Mouse (Mus musculus) left cerebral cortex, adult 9 months (tissue): ENCODE measurements around the gene Tet2.
"Not testable (repeated sequence)": the region's sequence is repeated elsewhere in the genome, so short reads cannot be mapped to it uniquely, and the experiment has no call there.

ENCODE experiments used
- DNase-seq, 2 experiments: peaks; one replicate each; pipeline ENCODE4 v3.0.0; 2022; ENCODE audit warnings: low spot score in 2 of 2

Gene Tet2

DNA sequence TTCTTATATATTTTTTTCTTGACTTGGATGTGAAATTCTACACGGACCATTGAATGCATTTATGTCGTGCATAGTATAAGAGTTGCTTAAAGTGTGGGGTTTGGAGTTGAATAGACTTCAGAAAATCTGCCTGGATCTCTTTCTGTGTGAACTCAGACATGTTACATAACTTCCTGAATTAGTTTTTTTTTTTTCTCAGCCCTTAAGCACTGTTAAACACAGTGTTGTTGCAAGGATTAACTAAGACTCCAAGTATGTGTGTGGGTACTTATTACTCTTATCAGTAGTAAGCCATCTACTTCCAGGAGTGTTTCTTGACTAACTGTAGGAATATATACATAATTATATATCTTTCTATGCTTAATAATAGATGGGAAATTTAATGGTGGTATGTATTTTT is 3.7 kb upstream of the Tet2 start:
- no peak for DNase-seq

DNA sequence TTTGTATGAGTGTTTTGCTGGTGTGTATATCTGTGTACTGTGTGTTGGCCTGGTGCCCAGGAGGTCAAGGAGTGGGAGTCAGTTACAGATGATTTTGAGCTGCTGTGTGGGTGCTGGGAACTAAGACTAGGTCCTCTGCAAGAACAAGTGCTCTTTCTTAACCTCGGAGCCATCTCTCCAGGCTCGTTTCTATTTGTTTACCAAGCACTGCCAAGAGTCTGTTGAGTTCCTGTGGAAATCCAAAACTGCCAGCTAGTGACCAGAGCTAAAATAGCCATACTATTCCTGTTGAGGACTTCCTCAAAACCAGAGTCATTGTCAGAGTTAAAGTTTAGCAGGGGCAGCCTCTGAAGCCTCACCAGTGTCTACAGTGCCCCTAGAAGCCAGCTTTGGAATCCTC is 1.9 kb upstream of the Tet2 start:
- no peak for DNase-seq

DNA sequence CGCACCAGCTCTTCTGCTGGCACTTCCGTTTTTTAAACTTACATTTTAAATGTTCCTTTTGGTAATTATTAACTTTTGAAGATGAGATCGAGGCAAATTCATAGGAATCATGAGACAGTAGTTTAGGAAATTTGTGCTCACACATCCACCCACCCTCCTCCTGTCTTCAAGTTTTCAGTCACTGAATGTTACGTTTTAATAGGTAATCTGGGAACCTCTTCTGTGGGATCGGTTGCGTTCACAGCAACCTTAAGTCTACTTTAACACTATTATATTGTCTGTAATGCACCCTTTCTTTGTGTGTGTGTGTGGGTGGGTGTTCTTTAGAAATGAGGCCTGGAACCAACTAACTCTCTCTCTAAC is 346 bp upstream of the Tet2 start:
- no peak for DNase-seq

DNA sequence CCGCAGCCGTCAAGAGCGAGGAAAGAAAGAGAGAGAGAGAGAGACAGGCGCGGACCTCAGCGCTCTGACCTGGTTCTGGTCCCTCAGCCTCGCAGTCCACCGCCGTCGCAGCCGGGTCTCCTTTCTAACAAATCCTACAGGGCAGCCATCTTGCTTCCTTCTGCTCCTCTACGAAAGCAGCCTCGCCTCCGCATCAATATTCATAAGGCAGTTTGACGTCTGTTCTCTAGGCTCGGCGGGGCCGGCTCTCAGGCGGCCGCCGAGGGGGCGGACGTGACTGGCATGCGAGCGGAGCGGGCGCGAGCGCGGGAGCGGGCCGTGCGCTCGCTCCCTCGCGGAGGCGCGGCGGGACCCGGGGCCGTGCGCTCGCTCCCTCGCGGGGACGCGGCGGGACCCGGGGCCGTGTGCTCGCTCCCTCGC is 798 bp downstream of the Tet2 start:
- peak; percentile 82 to 92 for DNase-seq

DNA sequence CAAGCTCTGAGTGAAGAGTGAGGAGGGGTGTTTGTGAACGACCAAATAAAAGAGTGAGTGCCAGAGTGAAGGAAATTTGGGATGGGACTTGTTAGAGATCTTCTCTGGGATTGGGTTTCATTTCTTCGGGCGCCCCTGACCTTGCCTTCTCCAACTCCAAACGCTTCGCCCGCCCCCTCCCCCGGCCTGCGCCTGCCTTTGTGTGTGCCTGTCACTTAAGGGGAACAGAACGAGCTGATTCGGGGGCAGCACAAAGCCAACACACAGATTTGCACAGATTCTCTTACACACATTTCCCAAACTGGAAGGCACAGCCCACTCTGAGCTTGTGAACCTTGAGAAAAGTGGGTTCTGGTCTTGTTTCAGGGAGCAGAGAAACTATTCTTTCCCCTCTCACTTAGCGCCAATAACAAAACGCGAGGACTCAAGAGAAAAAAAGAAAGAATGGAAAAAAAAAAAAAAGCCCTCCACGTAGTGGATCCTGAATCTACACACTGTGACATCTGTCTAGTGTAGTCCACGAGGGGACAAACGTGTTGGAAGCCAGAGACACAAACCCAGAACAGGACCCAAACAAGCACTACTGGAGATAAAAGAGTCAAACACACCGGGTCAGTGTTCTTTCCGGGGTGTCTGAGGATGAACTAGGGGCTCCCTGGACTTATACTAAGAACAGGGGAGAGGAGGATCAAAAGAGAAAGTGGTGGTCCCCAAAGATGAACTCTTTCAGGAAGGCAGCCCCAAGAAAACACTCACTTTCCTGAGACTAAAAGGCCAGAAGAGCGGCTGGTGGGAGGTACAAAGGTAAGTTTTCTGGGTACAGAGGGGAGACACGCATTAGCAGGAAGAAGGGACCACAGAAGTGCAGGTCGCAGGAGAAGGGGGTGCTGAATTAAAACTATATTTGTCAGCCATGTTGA is 1.6 kb downstream of the Tet2 start:
- DNase-seq = peak in 1 of 2 experiments; percentile 29

DNA sequence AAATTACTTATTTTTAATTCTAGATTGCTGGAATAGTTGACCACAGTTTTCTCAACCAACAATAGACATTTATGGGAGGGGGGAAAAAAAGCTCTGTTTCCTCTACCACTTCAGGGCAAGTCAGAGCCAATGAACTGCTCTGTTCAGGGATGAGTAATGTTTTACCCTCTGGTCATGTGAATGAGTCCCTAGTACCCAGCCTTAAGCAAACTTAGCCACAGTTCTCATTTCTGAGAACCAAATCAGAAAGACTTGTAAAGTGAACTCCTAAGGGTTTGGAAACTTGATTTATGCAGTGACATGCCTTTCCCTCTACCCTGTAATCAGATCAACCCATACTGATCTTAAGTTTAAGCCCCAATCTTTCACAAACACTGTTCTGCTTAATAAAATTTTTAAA is 2.9 kb downstream of the Tet2 start:
- DNase-seq = no peak

DNA sequence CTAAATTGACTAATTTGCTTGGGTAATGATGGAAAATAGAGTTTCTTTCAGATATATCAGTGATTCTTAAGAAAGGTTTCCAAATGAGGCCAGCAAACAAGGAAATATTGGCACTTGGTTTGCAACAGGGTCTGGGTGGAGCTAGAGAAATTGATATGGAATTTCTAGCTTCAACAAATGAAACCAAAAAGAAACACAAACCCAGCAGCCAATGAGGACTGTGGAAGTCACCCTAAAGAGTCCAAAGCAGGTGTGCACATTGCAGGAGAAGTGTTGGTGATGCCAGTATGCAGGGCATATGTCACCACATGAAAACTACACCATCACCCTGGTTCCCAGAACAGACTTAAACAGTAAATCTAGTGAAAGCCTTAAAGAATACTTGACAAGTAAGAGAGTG is 3.9 kb downstream of the Tet2 start:
- no peak for DNase-seq

DNA sequence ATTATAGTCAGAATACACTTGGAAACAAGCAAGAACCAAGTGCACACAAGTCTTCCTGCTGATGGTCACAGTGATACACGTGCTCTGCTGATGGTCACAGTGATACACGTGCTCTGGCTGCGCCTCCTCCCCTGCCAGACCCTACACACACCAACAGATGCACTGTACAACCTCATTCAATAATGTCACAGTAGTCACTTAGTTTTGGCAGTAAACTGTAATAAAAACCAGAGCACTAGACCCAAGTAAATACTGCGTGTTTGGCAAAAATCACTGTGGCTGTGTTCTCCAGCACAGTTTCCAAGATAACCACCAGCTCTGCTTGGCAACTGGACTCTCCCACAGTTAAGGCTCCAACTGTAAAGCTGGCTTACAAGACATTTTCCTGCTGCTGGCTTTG is 4.9 kb downstream of the Tet2 start:
- DNase-seq = no peak

DNA sequence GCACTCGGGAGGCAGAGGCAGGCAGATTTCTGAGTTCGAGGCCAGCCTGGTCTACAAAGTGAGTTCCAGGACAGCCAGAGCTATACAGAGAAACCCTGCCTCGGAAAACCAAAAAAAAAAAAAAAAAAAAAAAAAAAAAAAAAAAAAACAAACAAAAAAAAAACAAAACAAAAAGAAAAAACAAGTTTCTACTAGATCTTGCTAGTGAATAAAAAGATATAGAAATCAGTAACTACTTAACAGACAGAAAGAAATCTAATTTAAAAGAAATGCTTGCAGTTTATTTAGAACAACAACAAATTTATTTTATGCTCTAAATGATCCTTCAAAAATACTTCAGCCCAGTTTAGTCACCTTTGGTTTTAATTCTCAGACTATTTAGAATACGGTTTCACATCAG is 6.4 kb downstream of the Tet2 start:
- not testable (repeated sequence) for DNase-seq

DNA sequence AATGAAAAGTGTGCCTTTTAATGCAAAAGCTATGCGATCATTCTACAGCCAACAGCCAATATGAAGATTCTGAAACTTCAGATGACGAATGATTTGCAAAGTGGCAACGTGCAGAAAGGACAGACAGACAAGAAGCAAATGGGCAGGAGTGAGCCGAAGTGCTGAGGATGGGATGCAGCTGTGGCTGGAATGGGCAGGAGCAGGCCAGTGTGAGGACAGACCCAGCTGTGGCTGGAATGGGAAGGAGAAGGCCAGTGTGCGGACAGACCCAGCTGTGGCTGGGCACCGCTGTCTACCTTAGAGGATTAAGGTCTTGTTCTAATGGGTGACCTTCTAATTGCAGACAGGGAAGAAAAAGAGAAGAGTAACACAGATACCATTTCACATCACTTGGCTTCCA is 9.3 kb downstream of the Tet2 start:
- DNase-seq = no peak

DNA sequence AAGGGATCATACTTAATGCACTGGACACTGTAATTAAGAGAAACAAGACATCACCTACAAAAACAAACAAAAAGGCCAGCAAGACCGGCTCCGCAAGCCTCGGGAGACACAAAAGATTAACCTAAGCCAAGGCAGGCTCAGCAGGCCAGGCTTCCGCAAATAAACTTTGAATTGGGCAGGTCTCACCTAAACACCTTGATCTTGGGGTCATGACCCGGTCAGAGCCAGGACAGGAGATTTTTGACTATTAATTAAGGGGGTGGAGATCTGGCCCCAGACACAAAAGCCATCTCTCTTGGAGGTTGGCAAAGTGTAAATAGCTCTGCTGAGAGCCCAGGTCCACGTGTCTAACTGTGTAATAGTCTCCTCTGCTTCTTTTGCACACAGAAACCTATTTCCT is 10.9 kb downstream of the Tet2 start:
- no peak for DNase-seq

DNA sequence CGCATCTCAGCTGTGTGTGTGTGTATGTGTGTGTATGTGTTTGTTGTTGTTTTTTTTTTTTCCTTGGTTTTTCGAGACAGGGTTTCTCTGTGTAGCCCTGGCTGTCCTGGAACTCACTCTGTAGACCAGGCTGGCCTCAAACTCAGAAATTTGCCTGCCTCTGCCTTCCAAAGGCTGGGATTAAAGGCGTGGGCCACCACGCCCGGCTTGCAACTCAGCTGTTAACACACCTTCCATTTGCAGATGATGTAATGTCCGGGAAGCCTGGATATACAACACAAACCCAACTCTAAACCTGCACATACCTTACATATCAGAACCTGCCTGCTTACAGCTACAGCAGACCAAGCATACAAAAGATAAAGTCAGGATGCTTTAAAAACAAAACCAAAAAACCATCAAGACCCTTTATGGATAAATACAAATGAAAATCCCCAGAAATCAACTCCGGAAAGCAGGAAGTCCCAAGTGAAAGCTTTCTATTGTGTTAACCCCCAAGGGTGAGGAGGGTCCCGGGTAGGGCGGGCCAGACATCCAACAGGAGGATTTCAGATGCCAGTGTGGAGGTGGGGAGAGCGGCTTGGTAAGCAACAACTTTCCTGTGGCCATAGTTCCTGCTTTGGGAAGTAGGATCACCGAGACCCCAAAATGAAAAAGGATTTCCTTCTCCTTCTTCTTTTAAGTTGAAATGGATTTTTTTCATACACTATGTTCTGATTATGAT is 11.5 kb downstream of the Tet2 start:
- DNase-seq = no peak

DNA sequence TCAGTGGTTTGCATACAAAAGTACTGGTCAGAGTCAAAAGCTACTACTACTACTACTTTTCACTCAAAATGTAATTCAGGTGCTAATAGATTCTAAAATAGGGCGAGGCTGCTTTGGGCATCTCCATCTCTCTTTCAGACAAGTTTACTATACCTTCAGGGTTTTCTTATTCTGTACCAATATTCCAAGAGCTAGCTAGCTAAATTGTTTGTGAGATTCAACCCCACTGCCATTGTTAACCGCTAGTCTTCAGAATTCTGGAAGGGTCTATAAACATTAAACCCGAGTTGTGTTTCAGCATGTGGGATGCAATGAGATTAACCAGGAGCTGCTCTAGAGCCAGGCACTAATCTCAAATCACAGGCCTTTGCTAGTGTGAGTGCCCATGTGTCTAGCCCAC is 12.1 kb downstream of the Tet2 start:
- no peak for DNase-seq

DNA sequence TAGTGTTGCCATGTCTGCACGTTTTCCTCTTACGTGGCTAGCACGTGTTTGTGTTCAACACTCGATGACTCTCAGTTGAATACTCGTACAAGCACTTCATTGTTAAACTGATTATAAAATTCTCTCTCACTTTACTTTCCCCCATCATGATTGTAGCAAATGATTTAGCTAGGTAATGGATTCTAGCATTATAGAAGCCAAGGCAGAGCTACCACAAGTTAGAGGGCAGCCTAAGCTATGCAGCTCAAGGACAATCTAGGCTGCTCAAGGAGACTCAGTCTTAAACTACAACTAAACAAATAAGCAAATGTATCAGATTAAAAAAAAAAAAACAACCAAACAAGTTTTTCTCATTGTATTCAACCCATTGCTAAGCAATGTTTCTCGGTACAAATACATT is 12.7 kb downstream of the Tet2 start:
- DNase-seq = no peak

DNA sequence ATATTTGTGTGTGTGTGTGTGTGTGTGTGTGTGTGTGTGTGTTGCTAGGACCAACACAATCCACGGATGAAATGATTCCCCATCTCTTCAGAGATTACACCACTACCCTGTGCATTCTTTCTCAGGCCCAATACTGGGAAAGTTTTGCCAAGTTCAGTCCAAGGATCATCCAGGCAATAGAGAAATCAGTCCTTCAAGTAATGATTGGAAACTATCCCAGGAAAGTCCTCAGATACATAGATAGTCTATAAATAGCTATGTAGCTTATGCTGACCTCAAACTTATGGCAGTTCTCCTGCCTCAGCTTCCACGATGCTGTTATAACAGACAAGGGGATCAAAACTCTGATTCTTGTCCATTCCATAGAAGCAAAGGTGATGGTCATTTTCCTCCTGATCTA is 13.8 kb downstream of the Tet2 start:
- DNase-seq = no peak

DNA sequence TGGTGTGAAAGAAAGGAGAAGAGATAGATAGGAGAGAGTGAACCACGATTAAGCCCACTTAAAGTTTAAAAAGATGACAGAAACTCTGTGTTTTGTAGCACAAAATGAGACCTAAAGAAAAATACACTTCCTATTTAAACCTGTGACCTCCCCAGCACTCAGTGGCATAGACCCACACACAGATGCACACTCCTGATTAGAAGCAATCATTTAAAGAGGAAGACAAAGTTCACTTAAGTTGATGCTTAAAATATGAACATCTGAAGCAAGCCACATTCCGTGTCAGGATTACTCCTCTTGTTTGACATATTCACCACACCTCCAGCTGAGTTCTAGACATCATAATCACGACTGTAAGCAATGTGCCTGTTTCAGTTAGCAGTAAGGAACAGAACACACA is 14.3 kb downstream of the Tet2 start:
- no peak for DNase-seq

DNA sequence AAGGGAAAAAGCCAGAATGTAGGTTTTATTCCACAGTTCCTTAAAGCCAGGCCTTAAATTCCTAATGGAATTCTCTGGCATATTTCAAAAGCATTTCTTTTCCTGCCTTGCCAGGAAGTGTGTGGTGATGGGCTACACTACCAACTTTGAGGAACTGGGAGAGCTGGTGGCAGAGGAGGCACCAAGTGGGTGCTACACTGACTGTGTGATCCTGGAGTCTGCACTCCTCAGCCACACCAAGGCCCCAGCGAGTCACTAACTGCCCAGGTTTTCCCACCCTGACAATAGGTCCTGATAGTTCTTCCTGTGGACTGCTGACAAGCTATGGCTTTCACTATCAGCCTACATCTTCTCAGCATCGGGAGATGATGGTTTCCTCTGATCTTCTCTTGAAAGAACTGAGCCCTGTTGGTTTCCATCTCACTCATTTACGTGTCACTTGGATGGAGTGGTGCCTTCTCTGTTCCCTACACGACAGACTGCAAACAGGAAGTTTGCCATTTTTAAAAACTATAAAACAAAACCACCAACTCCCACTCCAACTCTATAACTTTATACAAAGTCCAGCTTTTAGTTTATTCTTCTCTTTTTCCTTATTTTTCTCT is 18.7 kb downstream of the Tet2 start:
- no peak for DNase-seq

DNA sequence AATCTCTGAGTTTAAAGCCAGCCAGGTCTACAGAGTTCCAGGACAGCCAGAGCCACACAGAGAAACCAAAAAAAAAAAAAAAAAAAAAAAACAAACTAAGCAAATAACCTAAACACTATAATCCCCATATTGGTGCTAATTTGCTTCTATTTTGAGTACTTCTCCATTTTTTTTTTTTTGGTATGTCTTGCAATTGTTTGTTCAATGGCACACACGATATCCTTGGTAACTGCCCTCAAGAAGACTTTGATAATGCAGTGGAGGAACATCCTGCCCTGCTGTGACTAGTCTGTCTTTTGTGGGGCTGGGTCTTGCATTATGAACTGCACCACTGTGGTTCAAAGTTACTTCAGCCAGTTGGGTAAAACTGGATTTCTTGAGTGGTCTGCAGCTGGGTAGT is 19.4 kb downstream of the Tet2 start:
- DNase-seq = no peak

DNA sequence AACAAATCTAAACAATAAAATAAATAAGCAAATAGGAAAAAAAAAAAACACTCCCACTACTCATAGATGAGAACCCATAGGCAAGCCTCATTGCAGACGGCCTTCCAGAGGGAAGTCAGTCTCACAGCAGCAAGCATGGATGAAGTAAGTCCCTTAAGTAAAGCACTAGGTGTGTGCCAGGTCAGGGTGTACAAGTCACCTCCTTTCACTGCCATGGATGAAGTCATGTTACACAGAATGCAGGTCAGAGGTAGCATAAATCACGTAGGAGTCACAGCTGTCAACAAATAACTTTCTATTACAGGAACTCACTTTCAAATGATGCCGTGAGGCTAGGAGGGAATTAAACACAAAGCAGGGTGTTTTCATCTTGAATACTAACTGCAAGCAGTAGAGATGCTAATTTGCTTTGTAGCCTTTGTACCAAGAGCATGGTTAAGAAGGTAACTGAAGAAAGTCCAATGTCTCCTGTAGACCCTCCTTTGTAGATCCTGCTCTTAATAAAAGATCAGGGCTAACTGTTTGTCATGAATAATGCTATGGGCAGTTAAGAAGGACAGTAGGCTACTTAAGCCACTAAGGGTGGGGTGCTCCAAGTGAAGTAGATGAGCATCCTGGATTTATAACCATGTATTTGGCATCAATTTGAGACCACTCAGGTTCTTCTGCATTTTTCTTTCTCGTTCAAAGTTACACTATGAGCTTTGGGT is 20.4 kb downstream of the Tet2 start:
- DNase-seq = no peak

DNA sequence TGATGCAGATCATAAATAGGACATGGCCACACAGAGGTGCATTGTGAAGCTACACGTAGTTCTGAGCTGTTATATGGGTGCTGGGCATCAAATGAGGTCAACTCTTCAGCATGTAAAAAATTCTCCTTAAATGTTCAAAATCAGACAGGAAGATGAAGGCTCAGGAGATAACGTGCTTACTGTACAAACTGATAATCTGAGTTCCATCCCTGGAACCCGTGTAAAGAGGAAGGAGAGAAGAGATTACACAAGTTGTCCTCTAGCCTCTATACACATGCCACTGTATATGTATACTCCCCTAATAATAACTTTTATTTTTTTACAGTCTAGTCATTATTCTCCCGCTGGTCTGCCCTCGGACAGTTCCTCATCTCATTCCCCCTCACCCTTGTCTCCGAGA is 21.7 kb downstream of the Tet2 start:
- DNase-seq = no peak

DNA sequence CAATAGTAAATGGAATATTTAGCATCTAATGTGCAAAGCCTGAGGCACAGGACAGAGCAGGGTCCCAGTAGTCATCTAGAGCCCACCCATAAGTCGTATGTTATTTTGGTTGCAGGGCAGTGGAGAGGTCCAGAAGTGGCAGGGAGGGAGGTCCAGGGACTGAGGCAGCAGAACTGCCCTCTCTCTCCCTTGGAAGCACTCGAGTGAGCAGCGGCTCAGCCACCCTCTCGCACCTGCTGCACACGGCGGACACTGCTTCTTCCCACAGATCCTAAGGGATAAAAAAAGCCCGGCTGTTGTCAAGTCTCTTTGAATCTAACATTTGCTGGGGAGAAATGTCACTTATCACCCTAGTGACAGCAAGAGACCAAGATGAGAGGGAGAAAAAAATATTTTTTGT is 22.6 kb downstream of the Tet2 start:
- DNase-seq = no peak

DNA sequence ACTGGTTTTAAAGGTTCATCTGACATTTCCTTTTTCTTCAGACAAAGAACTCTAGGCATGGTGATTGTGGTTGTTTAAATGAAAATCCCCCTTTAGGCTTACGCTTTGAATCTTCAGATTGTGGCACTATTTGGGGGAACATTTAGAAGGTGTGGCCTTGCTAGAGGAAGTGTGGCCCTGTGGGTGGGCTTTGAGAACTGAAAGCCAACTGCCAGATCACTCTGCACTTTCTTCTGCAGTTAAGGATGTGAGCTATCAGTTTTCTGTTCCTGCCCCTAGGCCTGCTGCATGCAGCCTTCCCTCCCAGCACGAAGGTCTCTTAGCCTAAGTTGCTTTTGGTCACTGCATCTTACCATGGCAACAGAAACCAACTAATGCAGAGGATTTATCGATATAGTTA is 26.1 kb downstream of the Tet2 start:
- no peak for DNase-seq
